Mouse (Mus musculus) adipocyte (in vitro differentiated cells): ENCODE measurements at regions not wholly inside any gene's neighbourhood (a gene's known extent, or its start where the extent isn't known, plus 50 kb on each side); places are given as distances from the start of the nearest gene placed in this dataset.
A peak's percentile ranks its signal among the peaks of the same experiment; 100 is the strongest.

Experiments used
- DNase-seq: peaks from one replicate; pipeline ENCODE4 v3.0.0-alpha.2; 2016; ENCODE audit warnings: low spot score

- DNase-seq, result no peak
These were observed 260.2 kb downstream of the Cog6 start for GRCm38 (mm10) chr3:52756816-52757215.

- no peak for DNase-seq
These were observed 261.0 kb downstream of the Cog6 start for GRCm38 (mm10) chr3:52756006-52756405.

GRCm38 (mm10) chr3:52754978-52755377, 262.1 kb downstream of the Cog6 start:
- DNase-seq, result no peak

GRCm38 (mm10) chr3:52754401-52754800, 262.6 kb downstream of the Cog6 start:
- no peak for DNase-seq

GRCm38 (mm10) chr3:52746917-52747316, 270.1 kb downstream of the Cog6 start:
- DNase-seq, result no peak

GRCm38 (mm10) chr3:52744334-52744733, 272.7 kb downstream of the Cog6 start:
- DNase-seq, result no peak

GRCm38 (mm10) chr3:52740466-52741026, 276.5 kb downstream of the Cog6 start:
- DNase-seq, result no peak

GRCm38 (mm10) chr3:52739526-52739925, 277.5 kb downstream of the Cog6 start:
- DNase-seq, result no peak

- no peak for DNase-seq
These were observed 278.7 kb downstream of the Cog6 start for GRCm38 (mm10) chr3:52738386-52738785.

GRCm38 (mm10) chr3:52735939-52736338, 281.1 kb downstream of the Cog6 start:
- no peak for DNase-seq

- DNase-seq, result no peak
These were observed 285.1 kb downstream of the Cog6 start for GRCm38 (mm10) chr3:52731941-52732340.

- DNase-seq, result no peak
These were observed 285.5 kb downstream of the Cog6 start for GRCm38 (mm10) chr3:52731491-52731890.

- no peak for DNase-seq
These were observed 287.3 kb downstream of the Cog6 start for GRCm38 (mm10) chr3:52729731-52730130.

GRCm38 (mm10) chr3:52728860-52729259, 288.2 kb downstream of the Cog6 start:
- no peak for DNase-seq

GRCm38 (mm10) chr3:52728426-52728825, 288.6 kb downstream of the Cog6 start:
- DNase-seq, result no peak

- DNase-seq, result no peak
These were observed 292.7 kb downstream of the Cog6 start for GRCm38 (mm10) chr3:52724354-52724753.

- DNase-seq, result no peak
These were observed 294.1 kb downstream of the Cog6 start for GRCm38 (mm10) chr3:52722946-52723345.

- no peak for DNase-seq
These were observed 297.9 kb downstream of the Cog6 start for GRCm38 (mm10) chr3:52719181-52719580.

- DNase-seq, result no peak
These were observed 299.7 kb downstream of the Cog6 start for GRCm38 (mm10) chr3:52717324-52717723.

- DNase-seq, result peak; percentile 31
These were observed 304.9 kb downstream of the Cog6 start for GRCm38 (mm10) chr3:52712151-52712550.

- no peak for DNase-seq
These were observed 305.9 kb downstream of the Cog6 start for GRCm38 (mm10) chr3:52711133-52711532.

- no peak for DNase-seq
These were observed 308.3 kb downstream of the Cog6 start for GRCm38 (mm10) chr3:52708746-52709145.

GRCm38 (mm10) chr3:52708301-52708700, 308.7 kb downstream of the Cog6 start:
- DNase-seq, result peak; percentile 73

- no peak for DNase-seq
These were observed 310.4 kb downstream of the Cog6 start for GRCm38 (mm10) chr3:52706626-52707025.

GRCm38 (mm10) chr3:52703751-52704150, 313.3 kb downstream of the Cog6 start:
- no peak for DNase-seq
